Mouse (Mus musculus): ENCODE results near the gene Ascc1.

DNA sequence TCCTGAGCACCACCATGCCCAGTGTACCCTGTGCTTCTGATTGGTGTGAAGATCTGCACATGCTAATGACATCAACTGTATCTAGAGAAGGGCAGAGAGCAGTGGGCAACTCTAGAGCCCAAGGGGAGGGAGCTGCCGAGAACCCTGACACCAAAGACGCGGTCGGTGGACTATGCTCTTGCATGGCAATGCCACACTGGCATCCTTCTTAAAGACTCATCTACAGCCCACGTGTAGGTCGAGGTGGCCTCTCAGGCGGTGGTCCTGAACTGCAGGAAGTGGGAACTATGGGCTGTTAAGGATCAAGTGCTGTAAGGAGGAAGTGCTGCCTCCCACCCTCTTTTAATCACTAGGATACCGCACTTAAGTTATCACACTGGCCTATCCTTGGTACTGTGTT is 10.6 kb upstream of the Ascc1 start:
- TF ChIP-seq CTCF (IDR thresholded peaks at IDR 0.05; ENCODE audit: extremely low read depth, insufficient read length, insufficient replicate concordance, low read depth, low read length) (no peak), POLR2A (IDR thresholded peaks at IDR 0.05; ENCODE audit: low read depth, low read length) (no peak)
